Mouse (Mus musculus) hindbrain, embryonic 11.5 days (tissue): ENCODE results near the gene Atp2b2. TPM values are rescaled to one million over a fixed set of nuclear protein-coding genes. Genes with fewer than 3 reads are reported as not detected.
A peak's percentile ranks its signal among the peaks of the same experiment; 100 is the strongest.

Experiments
- ATAC-seq: fragments of 200-750 bp; cut with Nextera tagmentation; 2 replicates; pipeline ENCODE4 v1.8.0; 2017; ENCODE audit warnings: mild to moderate bottlenecking, moderate TSS enrichment, moderate library complexity; ENCODE audit not compliant: low FRiP score
- DNase-seq: peaks from one replicate; pipeline ENCODE4 v3.0.0-alpha.2; 2015; ENCODE audit warnings: low spot score
- H3K27ac ChIP-seq: fragments of 300-500 bp; sonication (generic); 2 replicates; pipeline ENCODE4 v1.5.1; 2014; ENCODE audit warnings: mild to moderate bottlenecking, low read depth, low read length
- H3K27me3 ChIP-seq: fragments of 300-500 bp; sonication (generic); 2 replicates; pipeline ENCODE4 v1.6.1; 2014; ENCODE audit warnings: mild to moderate bottlenecking, low read length, moderate library complexity, mixed read lengths; ENCODE audit not compliant: control insufficient read depth, insufficient read depth
- H3K36me3 ChIP-seq: fragments of 300-500 bp; sonication (generic); 2 replicates; pipeline ENCODE4 v1.6.1; 2014; ENCODE audit warnings: mild to moderate bottlenecking, low read length, moderate library complexity, mixed read lengths; ENCODE audit not compliant: control insufficient read depth, insufficient read depth
- H3K4me1 ChIP-seq: fragments of 300-500 bp; sonication (generic); replicated peaks from 2 replicates; pipeline ENCODE4 v1.6.1; 2014; ENCODE audit warnings: low read length, mixed read lengths; ENCODE audit not compliant: control insufficient read depth, insufficient read depth
- H3K4me2 ChIP-seq: fragments of 300-500 bp; sonication (generic); replicated peaks from 2 replicates; pipeline ENCODE4 v1.6.1; 2014; ENCODE audit warnings: mild to moderate bottlenecking, low read depth, low read length
- H3K4me3 ChIP-seq: fragments of 300-500 bp; sonication (generic); 2 replicates; pipeline ENCODE4 v1.5.1; 2014; ENCODE audit warnings: low read depth, low read length
- H3K9ac ChIP-seq: fragments of 300-500 bp; sonication (generic); 2 replicates; pipeline ENCODE4 v1.6.1; 2014; ENCODE audit warnings: low read depth, low read length
- H3K9me3 ChIP-seq: fragments of 300-500 bp; sonication (generic); 2 replicates; pipeline ENCODE4 v1.6.1; 2016; ENCODE audit warnings: low read length; ENCODE audit not compliant: control insufficient read depth
- WGBS: fragments of 180-500 bp; shearing (Covaris S2); extraction: QIAGEN DNeasy Blood & Tissue Kit; methylation state at CpG from one replicate; pipeline ENCODE4 v1.1.7; 2014; 5-methylcytosine and 5-hydroxymethylcytosine counted together
- polyA plus RNA-seq: library from polyadenylated mRNA; unstranded; fragments of >200 nt; fragmentation: Nextera tagmentation; extraction: Ambion mirVana; gene quantifications from 2 replicates; pipeline ENCODE4 v1.2.1, GENCODE M21; 2014

The Atp2b2 gene
- polyA plus RNA-seq, 1 experiment from 2014 or later = 5.2 TPM

- peak; percentile 20 for DNase-seq
- H3K9me3 ChIP-seq = no peaks in the 10 kb centered on the region
- H3K27ac ChIP-seq = no peak overlapping the region
- H3K36me3 ChIP-seq = no peaks in the 10 kb centered on the region
- H3K4me1 ChIP-seq = no peaks in the 10 kb centered on the region
- ATAC-seq = no peak
- no peak overlapping the region for H3K4me2 ChIP-seq
- no peaks in the 10 kb centered on the region; the same call in 1 of the 2 replicates for H3K27me3 ChIP-seq
- WGBS = 33% methylated on average over 26 of the region's 26 CpGs
- no peak overlapping the region for H3K9ac ChIP-seq
- H3K4me3 ChIP-seq = no peak overlapping the region
Observed at GRCm38 (mm10) chr6:113748351-113748750, 294.1 kb downstream of the Atp2b2 start.

DNA sequence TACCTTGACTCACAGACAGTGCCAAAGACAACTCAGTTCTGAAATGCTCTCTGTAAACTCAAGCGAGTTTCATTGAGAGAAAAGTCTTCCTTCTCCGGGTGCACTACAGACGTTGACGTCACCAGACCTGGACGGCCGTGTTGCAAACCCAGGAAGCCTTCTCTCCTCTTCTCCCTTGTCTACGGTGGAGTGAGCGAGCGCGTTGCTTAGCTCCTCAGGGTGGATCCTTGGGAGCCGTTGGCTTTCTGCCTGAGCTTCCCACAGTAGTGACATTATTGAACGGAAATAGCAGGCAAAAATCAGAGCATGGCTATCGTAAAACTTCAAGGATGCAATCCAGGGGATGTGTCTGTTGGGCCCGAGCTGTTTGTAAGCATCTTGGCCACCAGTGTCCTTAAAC is 295.1 kb downstream of the Atp2b2 start:
- no peaks in the 10 kb centered on the region for H3K9me3 ChIP-seq
- 91% methylated on average over 14 of the region's 14 CpGs for WGBS
- H3K4me3 ChIP-seq = no peak overlapping the region
- no peaks in the 10 kb centered on the region for H3K36me3 ChIP-seq
- H3K4me2 ChIP-seq = no peak overlapping the region
- H3K4me1 ChIP-seq = no peaks in the 10 kb centered on the region
- DNase-seq = no peak
- H3K9ac ChIP-seq = no peak overlapping the region
- H3K27ac ChIP-seq = no peak overlapping the region
- ATAC-seq = no peak
- no peaks in the 10 kb centered on the region; the same call in 1 of the 2 replicates for H3K27me3 ChIP-seq

DNA sequence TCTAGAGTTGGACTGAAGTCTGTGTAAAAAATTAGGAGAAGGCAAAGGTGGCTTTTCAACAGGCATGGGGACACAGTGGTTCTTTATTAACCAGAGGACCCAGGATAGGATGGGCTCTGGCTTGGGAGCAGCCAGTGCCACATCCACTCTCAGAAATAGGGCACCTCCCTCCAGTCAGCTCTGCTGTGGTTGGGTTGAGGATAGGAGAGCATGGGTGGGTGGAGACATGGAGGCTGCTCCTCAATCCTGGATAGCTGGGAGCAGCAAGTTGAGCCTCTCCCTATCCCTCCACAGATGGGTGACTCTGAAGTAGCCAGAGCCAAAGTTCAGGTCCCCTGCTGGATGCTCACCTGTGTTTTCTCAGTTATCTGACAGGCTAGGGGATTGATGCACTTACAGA is 297.3 kb downstream of the Atp2b2 start:
- Histone ChIP-seq H3K4me2 (no peak overlapping the region), H3K9ac (no peak overlapping the region), H3K27ac (no peak overlapping the region), H3K4me1 (no peaks in the 10 kb centered on the region), H3K36me3 (no peaks in the 10 kb centered on the region), H3K4me3 (no peak overlapping the region), H3K27me3 (no peaks in the 10 kb centered on the region; the same call in 1 of the 2 replicates), H3K9me3 (no peaks in the 10 kb centered on the region)
- no peak for ATAC-seq
- DNase-seq = no peak

DNA sequence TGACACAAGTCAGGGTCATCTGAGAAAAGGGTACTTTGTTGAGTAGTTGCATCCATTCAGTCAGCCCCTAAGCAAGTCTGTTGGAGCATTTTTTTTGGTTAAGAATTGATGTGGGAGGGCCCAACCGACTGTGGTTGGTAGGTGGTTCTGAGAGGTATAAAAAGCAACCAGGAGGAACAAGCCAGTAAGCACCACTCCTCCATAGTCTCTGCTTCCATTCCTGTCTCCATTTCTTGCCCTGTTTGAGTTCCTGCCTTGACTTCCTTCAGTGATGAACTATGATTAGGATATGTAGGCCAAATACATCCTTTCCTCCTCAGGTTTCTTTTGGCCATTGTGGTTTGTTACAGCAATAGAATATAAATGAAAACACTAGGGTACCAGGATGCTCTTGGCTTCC is 299.3 kb downstream of the Atp2b2 start:
- no peak for DNase-seq

DNA sequence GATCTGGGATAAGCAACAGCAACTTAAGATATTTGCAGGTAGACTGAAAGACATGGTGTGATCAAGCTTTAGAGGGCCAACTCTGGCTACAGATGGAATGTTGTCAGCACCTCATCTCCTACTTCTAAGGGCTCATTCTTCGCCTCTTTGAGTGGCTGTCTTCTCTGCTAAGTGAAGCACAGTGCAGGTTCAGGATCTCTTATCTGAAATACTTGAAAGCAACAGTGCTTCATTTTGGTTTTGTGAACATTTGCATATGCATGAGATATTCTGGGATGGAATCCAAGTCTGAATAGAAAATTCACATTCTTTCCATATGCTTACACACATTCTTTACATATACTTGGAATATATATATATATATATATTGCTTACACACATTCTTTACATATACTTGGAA is 300.1 kb downstream of the Atp2b2 start:
- DNase-seq = no peak

More for the DNA sequence above, 299.3 kb downstream of the Atp2b2 start:
- H3K27ac ChIP-seq = no peak overlapping the region
- no peak overlapping the region for H3K4me2 ChIP-seq
- 63% methylated on average over 1 of the region's 1 CpGs for WGBS
- no peaks in the 10 kb centered on the region for H3K27me3 ChIP-seq
- no peaks in the 10 kb centered on the region for H3K9me3 ChIP-seq
- H3K9ac ChIP-seq = no peak overlapping the region
- no peak for ATAC-seq
- H3K36me3 ChIP-seq = no peaks in the 10 kb centered on the region
- 0 out of 2 replicates have a peak, but pooled peaks cover 5% of the 10 kb centered on the region for H3K4me1 ChIP-seq
- H3K4me3 ChIP-seq = no peak overlapping the region

GRCm38 (mm10) chr6:113741425-113741824 is 301.0 kb downstream of the Atp2b2 start:
- Histone ChIP-seq H3K27me3 (no peaks in the 10 kb centered on the region), H3K9me3 (no peaks in the 10 kb centered on the region), H3K4me1 (0 out of 2 replicates have a peak, but pooled peaks cover 5% of the 10 kb centered on the region), H3K9ac (no peak overlapping the region), H3K36me3 (no peaks in the 10 kb centered on the region), H3K4me3 (no peak overlapping the region), H3K27ac (no peak overlapping the region), H3K4me2 (no peak overlapping the region)
- WGBS = 76% methylated on average over 2 of the region's 2 CpGs
- DNase-seq (no peak), ATAC-seq (no peak)

More for the DNA sequence above, 300.1 kb downstream of the Atp2b2 start:
- H3K36me3 ChIP-seq = no peaks in the 10 kb centered on the region
- no peak for ATAC-seq
- H3K9me3 ChIP-seq = no peaks in the 10 kb centered on the region
- no peak overlapping the region for H3K4me2 ChIP-seq
- no peak overlapping the region for H3K27ac ChIP-seq
- H3K9ac ChIP-seq = no peak overlapping the region
- no peak overlapping the region for H3K4me3 ChIP-seq
- WGBS = 75% methylated on average over 1 of the region's 1 CpGs
- H3K4me1 ChIP-seq = 0 out of 2 replicates have a peak, but pooled peaks cover 5% of the 10 kb centered on the region
- no peaks in the 10 kb centered on the region for H3K27me3 ChIP-seq

- 7% methylated on average over 41 of the region's 41 CpGs for WGBS
- Histone ChIP-seq H3K4me1 (0 out of 2 replicates have a peak, but pooled peaks cover 5% of the 10 kb centered on the region), H3K27ac (0 out of 2 replicates have a peak within 1 kb of the TSS, but pooled peaks have one; percentile 20), H3K4me3 (peak within 1 kb of the TSS; percentile 89), H3K36me3 (no peaks in the 10 kb centered on the region), H3K9me3 (no peaks in the 10 kb centered on the region), H3K27me3 (no peaks in the 10 kb centered on the region), H3K4me2 (peak within 1 kb of the TSS; percentile 85), H3K9ac (peak within 1 kb of the TSS; percentile 89)
- ATAC-seq = peak; percentile 87
- peak; percentile 96 for DNase-seq
Observed at GRCm38 (mm10) chr6:113740236-113741217, 301.9 kb downstream of the Atp2b2 start, which contains the start of gene Sec13. TSS of gene Sec13 (minus strand) at chr6:113740743.

GRCm38 (mm10) chr6:113737318-113738046 is 304.9 kb downstream of the Atp2b2 start:
- Histone ChIP-seq H3K4me3 (no peak overlapping the region), H3K4me2 (no peak overlapping the region), H3K27ac (no peak overlapping the region), H3K9me3 (no peaks in the 10 kb centered on the region), H3K27me3 (no peaks in the 10 kb centered on the region), H3K4me1 (0 out of 2 replicates have a peak, but pooled peaks cover 5% of the 10 kb centered on the region), H3K36me3 (no peaks in the 10 kb centered on the region), H3K9ac (no peak overlapping the region)
- ATAC-seq = no peak
- 91% methylated on average over 9 of the region's 9 CpGs for WGBS
- DNase-seq = no peak
